ENCODE assay signal across 18 mouse cellular contexts in the genomic region with DNA sequence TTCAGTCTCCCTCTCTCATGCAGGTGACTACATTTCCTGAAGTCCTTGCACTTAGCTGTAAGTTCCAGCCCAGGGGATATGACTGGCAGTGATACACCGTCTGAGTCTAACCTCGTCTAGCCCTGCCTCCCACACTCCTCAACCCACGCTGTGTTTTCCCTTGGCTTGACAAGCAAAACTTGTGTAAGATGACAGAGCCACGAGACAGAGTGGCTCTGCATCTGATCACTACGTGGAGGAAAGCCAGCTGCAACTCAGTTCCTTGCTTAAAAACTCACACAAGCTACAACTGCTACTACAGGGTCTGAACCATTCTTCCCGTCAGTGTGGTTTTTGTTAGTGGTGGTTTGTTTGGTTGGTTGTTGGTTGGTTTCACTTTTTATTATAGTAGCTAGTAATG. TPM values are rescaled to one million over a fixed set of nuclear protein-coding genes. Genes with fewer than 3 reads are reported as not detected.
DNase-seq lines count a peak whose midpoint lies in the region; ATAC-seq and TF ChIP-seq lines count a peak whose summit lies in the region.
"Had no signal": no experiment of that assay in that cellular context is flagged by ENCODE, and none has a peak within 500 bp of the region (broad histone marks: within the 10 kb centered on the region; RNA-seq: fewer than 3 reads in every experiment).

No protein-coding gene starts in this region.

- H3K4me2 ChIP-seq in forebrain, embryonic 11.5 days (ENCODE audit: low read depth, low read length, severe bottlenecking), result no peak overlapping the region
- H3K4me2 ChIP-seq: stomach, embryonic 15.5 days had no signal

- H3K27me3 ChIP-seq in spleen, adult 2 months (ENCODE audit: control insufficient read depth, insufficient read depth, low read length), result no peaks in the 10 kb centered on the region
- no peaks in the 10 kb centered on the region for H3K27me3 ChIP-seq in forebrain, embryonic 11.5 days (ENCODE audit: control insufficient read depth, insufficient read depth, low read length)
- H3K27me3 ChIP-seq: stomach, embryonic 15.5 days had no signal

- no peak for TF ChIP-seq CTCF in spleen, adult 2 months (IDR thresholded peaks at IDR 0.05; ENCODE audit: extremely low read depth, insufficient read depth, insufficient read length, insufficient replicate concordance)

- no peak overlapping the region for H3K9ac ChIP-seq in forebrain, embryonic 11.5 days (ENCODE audit: low read length)
- H3K9ac ChIP-seq: liver, postnatal 0 days; stomach, embryonic 15.5 days had no signal

- no peak for TF ChIP-seq POLR2A in spleen, adult 2 months (IDR thresholded peaks at IDR 0.05; ENCODE audit: low read depth, low read length)

- H3K4me3 ChIP-seq in spleen, adult 2 months (ENCODE audit: extremely low read depth, insufficient read depth, insufficient read length), result peak overlapping the region; percentile 39; the same call in 1 of the 2 replicates
- no peak overlapping the region for H3K4me3 ChIP-seq in forebrain, embryonic 11.5 days (ENCODE audit: low read depth, low read length)
- H3K4me3 ChIP-seq: heart, adult 2 months; midbrain, embryonic 10.5 days; stomach, embryonic 15.5 days had no signal

- H3K36me3 ChIP-seq in spleen, adult 2 months (ENCODE audit: control insufficient read depth, insufficient read depth, low read length), result no peaks in the 10 kb centered on the region
- no peaks in the 10 kb centered on the region for H3K36me3 ChIP-seq in forebrain, embryonic 11.5 days (ENCODE audit: control insufficient read depth, insufficient read depth, low read length)
- H3K36me3 ChIP-seq: midbrain, embryonic 10.5 days; stomach, embryonic 15.5 days had no signal

- ATAC-seq in neutrophil, adult 5-6 weeks (ENCODE audit: extremely low read depth, insufficient number of reproducible peaks, low FRiP score, poor library complexity, severe bottlenecking), result peak; percentile 41; the same call in 1 of the 2 replicates
- no peak for ATAC-seq in forebrain, embryonic 11.5 days (replicated peaks; ENCODE audit: low FRiP score)
- ATAC-seq: intestine, postnatal 0 days; liver, postnatal 0 days had no signal

- peak overlapping the region; percentile 79 for H3K27ac ChIP-seq in spleen, adult 2 months (ENCODE audit: insufficient read depth, low read length)
- H3K27ac ChIP-seq in forebrain, embryonic 11.5 days (ENCODE audit: low read depth, low read length), result no peak overlapping the region
- H3K27ac ChIP-seq: heart, adult 2 months; midbrain, embryonic 10.5 days; stomach, embryonic 15.5 days had no signal

- peaks cover 11% of the 10 kb centered on the region; the same call in 1 of the 2 replicates for H3K4me1 ChIP-seq in spleen, adult 2 months (ENCODE audit: control insufficient read depth, insufficient read depth, insufficient read length)
- 0 out of 2 replicates have a peak, but pooled peaks cover 2% of the 10 kb centered on the region for H3K4me1 ChIP-seq in forebrain, embryonic 11.5 days (replicated peaks; ENCODE audit: control insufficient read depth, insufficient read depth, low read length)

- H3K9me3 ChIP-seq in forebrain, embryonic 11.5 days (ENCODE audit: control insufficient read depth, low read length), result no peaks in the 10 kb centered on the region
- H3K9me3 ChIP-seq: midbrain, embryonic 10.5 days; stomach, embryonic 15.5 days had no signal

- 5% methylated on average over 6 of the region's 6 CpGs for WGBS in spleen, adult 2 months
- WGBS in forebrain, embryonic 11.5 days, result 86% methylated on average over 6 of the region's 6 CpGs

- DNase-seq in spleen, adult 2 months (ENCODE audit: low read depth in 1 of 2, low spot score in 2 of 2), result no peak
- no peak for DNase-seq in spleen, postnatal 14 days (ENCODE audit: low spot score in 2 of 2)
- peak; percentile 23 for DNase-seq in fibroblast of lung, adult 2 months (ENCODE audit: low read depth)
- no peak for DNase-seq in forebrain, embryonic 11.5 days (ENCODE audit: low spot score)
- DNase-seq in ovary, postnatal 10 days (ENCODE audit: low spot score), result no peak
- DNase-seq in adrenal gland, postnatal 10 days, result no peak
- DNase-seq in c-Kit-positive CD71-positive TER-119-positive erythroid progenitor cells, embryonic 14.5 days (ENCODE audit: low spot score), result no peak
- DNase-seq: cerebellum, postnatal 14 days; heart, adult 2 months; heart, postnatal 14 days; left cerebral cortex, postnatal 4 days; liver, postnatal 0 days; retina, postnatal 1 day had no signal

RNA-seq across cellular contexts. Expression of gene Ifnk, which starts 11.5 kb away (rescaled TPM):
- polyA plus RNA-seq in spleen, adult 2 months (2012; rRNA removed), result not detected in 2 replicates
- not detected in 2 replicates for total RNA-seq in neutrophil, adult 5-6 weeks (2017)
- polyA plus RNA-seq in forebrain, embryonic 11.5 days (2014; fragmentation: Nextera tagmentation; extraction: Ambion mirVana), result 0.56 TPM in 1 of 2 replicates, not detected in the other
- total RNA-seq in adrenal gland, postnatal 10 days (2021), result not detected
- total RNA-seq: heart, adult 2 months; heart, postnatal 14 days; left cerebral cortex, postnatal 4 days had no signal
- polyA plus RNA-seq: C2C12; heart, adult 2 months had no signal

RNA-seq across cellular contexts. Expression of gene Mob3b, which starts 17.0 kb away (rescaled TPM):
- polyA plus RNA-seq in spleen, adult 2 months (2012; rRNA removed), result 2.3 and 2.8 TPM in 2 replicates
- 2.6 and 5.5 TPM in 2 replicates for total RNA-seq in neutrophil, adult 5-6 weeks (2017)
- 18.9 and 20.0 TPM in 2 replicates for polyA plus RNA-seq in forebrain, embryonic 11.5 days (2014; fragmentation: Nextera tagmentation; extraction: Ambion mirVana)
- 10 to 100 TPM; 20.9 to 24.1 TPM for total RNA-seq in adrenal gland, postnatal 10 days (2021)
